Mouse (Mus musculus) gastrocnemius, postnatal 14 days (tissue): ENCODE results near the gene Fank1. TPM values are rescaled to one million over a fixed set of nuclear protein-coding genes. Genes with fewer than 3 reads are reported as not detected.

Experiments
- DNase-seq: peaks from one replicate; pipeline ENCODE4 v3.0.0; 2021; ENCODE audit warnings: mixed read lengths
- intact Hi-C: fragments of 180-260 bp; cut with DNase I; formaldehyde crosslinking; loops from one replicate; pipeline ENCODE4 v1.15.1; 2025; ENCODE audit warnings: low total_unique reads
- long read RNA-seq, 2 experiments: library from polyadenylated mRNA; stranded (forward); transcript quantifications; one replicate each; pipeline ENCODE4 v2.0.0; 2021
- total RNA-seq, 2 experiments: library from RNA; stranded (reverse); gene quantifications; 2 replicates each; pipeline ENCODE4 v1.2.3; 2021

Gene Fank1
- total RNA-seq, result under 1 TPM in 1 of 2 experiments, not detected in 1; 0.33 TPM
- long read RNA-seq, experiment 1, partial matches to known transcripts, result 0 of 1 reads
- long read RNA-seq, experiment 1, other reads (novel, unspliced or antisense), result 1 of 1 reads
- long read RNA-seq, experiment 2, partial matches to known transcripts, result 0 of 1 reads
- long read RNA-seq, experiment 2, other reads (novel, unspliced or antisense), result 1 of 1 reads

GRCm38 (mm10) chr7:133776626-133776996, at the start of gene Fank1:
Fank1 (plus strand) TSS chr7:133776861.
- intact Hi-C loops, result no loop called here
- peak; percentile 90 for DNase-seq

- intact Hi-C loops, result no loop called here
Observed at GRCm38 (mm10) chr7:133727027-133727426, 49.6 kb upstream of the Fank1 start.

GRCm38 (mm10) chr7:133729351-133729750, 47.3 kb upstream of the Fank1 start:
- DNase-seq, result no peak
- intact Hi-C loops, result no loop called here

More at GRCm38 (mm10) chr7:133727027-133727426, 49.6 kb upstream of the Fank1 start:
- DNase-seq, result no peak

- intact Hi-C loops, result no loop called here
- DNase-seq, result no peak
Observed at GRCm38 (mm10) chr7:133730324-133731191, 46.1 kb upstream of the Fank1 start.

GRCm38 (mm10) chr7:133731971-133732645, 44.6 kb upstream of the Fank1 start:
- DNase-seq, result no peak
- intact Hi-C loops, result no loop called here

- no peak for DNase-seq
- intact Hi-C loops, result no loop called here
Observed at GRCm38 (mm10) chr7:133740558-133740957, 36.1 kb upstream of the Fank1 start.

GRCm38 (mm10) chr7:133742530-133743325, 33.9 kb upstream of the Fank1 start:
- no peak for DNase-seq
- intact Hi-C loops, result no loop called here

- DNase-seq, result no peak
- intact Hi-C loops, result no loop called here
Observed at GRCm38 (mm10) chr7:133743611-133744010, 33.0 kb upstream of the Fank1 start.

- intact Hi-C loops, result no loop called here
- DNase-seq, result no peak
Observed at GRCm38 (mm10) chr7:133744209-133744608, 32.5 kb upstream of the Fank1 start.

- no peak for DNase-seq
- intact Hi-C loops, result no loop called here
Observed at GRCm38 (mm10) chr7:133744701-133745100, 32.0 kb upstream of the Fank1 start.

- intact Hi-C loops, result no loop called here
- DNase-seq, result no peak
Observed at GRCm38 (mm10) chr7:133747372-133747771, 29.3 kb upstream of the Fank1 start.

- intact Hi-C loops, result no loop called here
- DNase-seq, result no peak
Observed at GRCm38 (mm10) chr7:133748753-133749152, 27.9 kb upstream of the Fank1 start.

GRCm38 (mm10) chr7:133750666-133751065, 26.0 kb upstream of the Fank1 start:
- intact Hi-C loops, result no loop called here
- DNase-seq, result no peak

- intact Hi-C loops, result no loop called here
- no peak for DNase-seq
Observed at GRCm38 (mm10) chr7:133751163-133751562, 25.5 kb upstream of the Fank1 start.

GRCm38 (mm10) chr7:133757961-133758455, 18.7 kb upstream of the Fank1 start:
- no peak for DNase-seq

GRCm38 (mm10) chr7:133758716-133759115, 17.9 kb upstream of the Fank1 start:
- DNase-seq, result no peak
- intact Hi-C loops, result no loop called here

More at GRCm38 (mm10) chr7:133757961-133758455, 18.7 kb upstream of the Fank1 start:
- intact Hi-C loops, result no loop called here

GRCm38 (mm10) chr7:133759611-133760353, 16.9 kb upstream of the Fank1 start:
- intact Hi-C loops, result no loop called here
- no peak for DNase-seq

- intact Hi-C loops, result no loop called here
Observed at GRCm38 (mm10) chr7:133762696-133763095, 14.0 kb upstream of the Fank1 start.

GRCm38 (mm10) chr7:133764425-133764824, 12.2 kb upstream of the Fank1 start:
- intact Hi-C loops, result no loop called here
- no peak for DNase-seq

More at GRCm38 (mm10) chr7:133762696-133763095, 14.0 kb upstream of the Fank1 start:
- no peak for DNase-seq
